Mouse (Mus musculus): Measurements from ENCODE around the gene Usp29. TPM values are rescaled to one million over a fixed set of nuclear protein-coding genes. Genes with fewer than 3 reads are reported as not detected.

Gene Usp29
- polyA plus RNA-seq, 1 experiment from 2014 or later: 42.4 TPM

GRCm38 (mm10) chr7:6776314-6777059 lies 46.1 kb downstream of the Usp29 start:
- Histone ChIP-seq H3K4me3 (no peak overlapping the region), H3K36me3 (replicated peaks) (no peaks in the 10 kb centered on the region), H3K4me1 (0 out of 2 replicates have a peak, but pooled peaks cover 5% of the 10 kb centered on the region), H3K9me3 (no peaks in the 10 kb centered on the region), H3K4me2 (no peak overlapping the region), H3K27ac (no peak overlapping the region), H3K9ac (no peak overlapping the region), H3K27me3 (replicated peaks) (no peaks in the 10 kb centered on the region)
- WGBS: 89% methylated on average over 10 of the region's 10 CpGs
- ATAC-seq (replicated peaks): no peak

GRCm38 (mm10) chr7:6777107-6777506 lies 46.7 kb downstream of the Usp29 start:
- Histone ChIP-seq H3K4me3 (no peak overlapping the region), H3K27me3 (replicated peaks) (no peaks in the 10 kb centered on the region), H3K36me3 (replicated peaks) (no peaks in the 10 kb centered on the region), H3K27ac (peak overlapping the region; percentile 48; the same call in 1 of the 2 replicates), H3K9me3 (no peaks in the 10 kb centered on the region), H3K4me1 (0 out of 2 replicates have a peak, but pooled peaks cover 5% of the 10 kb centered on the region), H3K4me2 (no peak overlapping the region), H3K9ac (no peak overlapping the region)
- ATAC-seq (replicated peaks): no peak; the same call in 1 of the 2 replicates
- 79% methylated on average over 2 of the region's 2 CpGs for WGBS

DNA sequence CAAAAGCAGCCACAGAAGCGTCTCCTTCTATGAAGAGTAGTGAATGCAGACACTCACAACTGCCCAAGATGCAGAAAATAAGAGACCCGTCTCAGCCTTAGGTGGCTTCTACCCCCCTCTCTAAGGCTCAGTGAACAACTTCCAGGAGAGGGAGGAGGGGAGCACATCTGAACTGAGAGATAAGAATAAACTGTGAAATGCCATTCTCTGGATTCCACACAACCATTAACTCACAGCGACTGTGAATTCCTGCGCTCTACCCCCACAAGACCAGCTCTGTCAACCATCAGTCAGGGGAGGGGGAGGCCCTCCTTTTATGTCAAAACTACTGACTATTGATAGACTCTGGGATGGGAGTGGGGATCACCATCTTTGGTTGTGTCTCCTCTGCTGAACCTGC lies 47.3 kb downstream of the Usp29 start:
- no peaks in the 10 kb centered on the region for H3K9me3 ChIP-seq
- H3K4me1 ChIP-seq: 0 out of 2 replicates have a peak, but pooled peaks cover 5% of the 10 kb centered on the region
- no peak; the same call in 1 of the 2 replicates for ATAC-seq (replicated peaks)
- H3K27me3 ChIP-seq (replicated peaks): no peaks in the 10 kb centered on the region
- H3K36me3 ChIP-seq (replicated peaks): no peaks in the 10 kb centered on the region
- no peak overlapping the region for H3K4me2 ChIP-seq
- no peak overlapping the region for H3K9ac ChIP-seq
- peak overlapping the region; percentile 48; the same call in 1 of the 2 replicates for H3K27ac ChIP-seq
- H3K4me3 ChIP-seq: no peak overlapping the region
- WGBS: 48% methylated on average over 4 of the region's 4 CpGs

- no peak for ATAC-seq (replicated peaks)
- Histone ChIP-seq H3K4me2 (no peak overlapping the region), H3K27me3 (replicated peaks) (no peaks in the 10 kb centered on the region), H3K4me1 (peaks cover 6% of the 10 kb centered on the region), H3K9me3 (no peaks in the 10 kb centered on the region), H3K36me3 (replicated peaks) (no peaks in the 10 kb centered on the region), H3K27ac (no peak overlapping the region), H3K4me3 (no peak overlapping the region), H3K9ac (no peak overlapping the region)
- WGBS: 87% methylated on average over 5 of the region's 5 CpGs
Measured at GRCm38 (mm10) chr7:6779172-6779571, 48.8 kb downstream of the Usp29 start.

GRCm38 (mm10) chr7:6781541-6781940 lies 51.2 kb downstream of the Usp29 start:
- 31% methylated on average over 11 of the region's 11 CpGs for WGBS
- peak overlapping the region; percentile 49 for H3K27ac ChIP-seq
- peaks cover 15% of the 10 kb centered on the region for H3K4me1 ChIP-seq

DNA sequence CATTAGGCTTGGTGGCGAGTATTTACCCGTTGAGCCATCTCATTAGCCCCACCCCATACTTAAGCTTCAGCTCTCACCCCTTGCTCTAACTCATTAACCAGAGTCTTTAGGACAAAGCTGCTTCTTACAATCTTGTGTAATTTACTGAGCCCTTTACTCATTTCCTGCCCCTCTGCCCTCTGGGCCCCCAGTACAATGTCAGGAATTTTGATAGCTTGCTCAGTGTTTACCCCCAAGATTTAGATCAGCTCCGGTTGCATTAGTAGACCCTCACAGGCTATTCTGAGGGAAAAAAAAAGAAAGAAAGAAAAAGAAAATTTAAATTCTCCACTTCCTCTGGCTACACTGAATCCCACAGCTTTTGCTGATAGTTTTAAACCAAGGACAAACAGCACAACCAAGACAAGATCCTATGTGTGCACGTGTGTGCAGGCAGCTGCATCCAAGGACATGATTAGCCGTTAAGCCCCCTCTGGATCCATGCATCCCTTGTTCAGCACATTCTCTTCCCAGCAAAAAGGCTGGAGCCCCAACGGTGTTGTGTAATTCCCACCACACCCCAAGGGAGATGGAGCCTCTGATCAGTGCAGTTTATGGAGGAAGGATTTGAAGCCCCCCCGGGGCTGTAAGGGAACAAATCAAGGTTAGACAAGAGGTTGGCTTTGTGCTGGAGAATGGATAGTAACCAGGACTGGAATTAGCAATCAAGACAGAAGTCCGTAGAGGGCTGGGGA lies 54.1 kb downstream of the Usp29 start:
- no peak overlapping the region for H3K4me3 ChIP-seq
- H3K27me3 ChIP-seq (replicated peaks): no peaks in the 10 kb centered on the region
- 28% methylated on average over 8 of the region's 8 CpGs for WGBS
- H3K4me2 ChIP-seq: no peak overlapping the region
- no peak for ATAC-seq (replicated peaks)
- peak overlapping the region; percentile 30; the same call in 1 of the 2 replicates for H3K27ac ChIP-seq
- H3K36me3 ChIP-seq (replicated peaks): no peaks in the 10 kb centered on the region
- no peak overlapping the region for H3K9ac ChIP-seq
- peaks cover 10% of the 10 kb centered on the region for H3K4me1 ChIP-seq
- H3K9me3 ChIP-seq: no peaks in the 10 kb centered on the region

More at GRCm38 (mm10) chr7:6781541-6781940, 51.2 kb downstream of the Usp29 start:
- Histone ChIP-seq H3K4me3 (no peak overlapping the region), H3K9ac (no peak overlapping the region), H3K4me2 (no peak overlapping the region), H3K9me3 (no peaks in the 10 kb centered on the region), H3K36me3 (replicated peaks) (no peaks in the 10 kb centered on the region), H3K27me3 (replicated peaks) (no peaks in the 10 kb centered on the region)
- ATAC-seq (replicated peaks): peak; percentile 13; the same call in 1 of the 2 replicates

DNA sequence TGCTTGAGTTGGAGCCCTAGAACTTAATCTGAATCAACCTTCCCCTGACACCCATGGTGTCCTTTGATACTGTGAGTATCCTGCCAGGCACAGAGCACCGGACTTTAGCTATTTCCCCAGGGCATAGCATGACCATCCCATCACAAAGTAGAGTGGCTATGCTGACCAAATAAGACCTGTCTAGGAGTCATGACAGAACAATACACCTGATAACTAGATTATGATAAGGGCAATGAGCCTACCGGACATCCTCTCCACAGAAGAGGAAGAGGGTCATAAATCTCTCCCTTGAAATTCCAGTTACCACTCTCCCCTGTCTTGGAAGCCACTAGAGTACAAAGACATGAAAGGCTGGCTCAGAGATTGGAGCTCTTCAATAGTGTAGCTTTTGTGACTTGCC lies 56.6 kb downstream of the Usp29 start:
- Histone ChIP-seq H3K36me3 (replicated peaks) (no peaks in the 10 kb centered on the region), H3K9me3 (no peaks in the 10 kb centered on the region), H3K4me2 (no peak overlapping the region), H3K4me1 (peaks cover 10% of the 10 kb centered on the region), H3K27ac (no peak overlapping the region), H3K9ac (no peak overlapping the region), H3K27me3 (replicated peaks) (no peaks in the 10 kb centered on the region), H3K4me3 (no peak overlapping the region)
- ATAC-seq (replicated peaks): no peak
- WGBS: 92% methylated on average over 2 of the region's 2 CpGs

DNA sequence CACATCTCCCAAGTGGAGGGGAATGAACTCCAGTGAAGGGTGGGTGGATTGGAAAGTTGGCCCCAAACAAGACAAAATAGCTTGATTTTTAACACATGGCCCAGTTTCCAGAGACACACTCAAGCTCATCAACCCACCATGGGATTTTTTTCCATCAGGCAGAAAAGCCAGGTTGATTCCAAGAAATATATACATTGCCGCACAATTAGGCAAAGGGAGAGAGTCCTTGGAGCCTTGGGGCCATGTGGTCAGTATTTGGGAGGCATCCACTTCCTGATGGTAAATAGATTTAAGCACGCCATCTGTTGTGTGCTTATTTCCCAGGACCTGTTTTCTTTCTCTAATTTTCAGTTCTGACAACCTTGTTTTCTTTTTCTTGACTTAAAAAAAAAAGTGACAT lies 57.7 kb downstream of the Usp29 start:
- no peak for ATAC-seq (replicated peaks)
- Histone ChIP-seq H3K9ac (no peak overlapping the region), H3K27me3 (replicated peaks) (no peaks in the 10 kb centered on the region), H3K27ac (no peak overlapping the region), H3K4me1 (peaks cover 10% of the 10 kb centered on the region), H3K9me3 (no peaks in the 10 kb centered on the region), H3K4me3 (no peak overlapping the region), H3K36me3 (replicated peaks) (no peaks in the 10 kb centered on the region), H3K4me2 (no peak overlapping the region)
- 84% methylated on average over 2 of the region's 2 CpGs for WGBS

DNA sequence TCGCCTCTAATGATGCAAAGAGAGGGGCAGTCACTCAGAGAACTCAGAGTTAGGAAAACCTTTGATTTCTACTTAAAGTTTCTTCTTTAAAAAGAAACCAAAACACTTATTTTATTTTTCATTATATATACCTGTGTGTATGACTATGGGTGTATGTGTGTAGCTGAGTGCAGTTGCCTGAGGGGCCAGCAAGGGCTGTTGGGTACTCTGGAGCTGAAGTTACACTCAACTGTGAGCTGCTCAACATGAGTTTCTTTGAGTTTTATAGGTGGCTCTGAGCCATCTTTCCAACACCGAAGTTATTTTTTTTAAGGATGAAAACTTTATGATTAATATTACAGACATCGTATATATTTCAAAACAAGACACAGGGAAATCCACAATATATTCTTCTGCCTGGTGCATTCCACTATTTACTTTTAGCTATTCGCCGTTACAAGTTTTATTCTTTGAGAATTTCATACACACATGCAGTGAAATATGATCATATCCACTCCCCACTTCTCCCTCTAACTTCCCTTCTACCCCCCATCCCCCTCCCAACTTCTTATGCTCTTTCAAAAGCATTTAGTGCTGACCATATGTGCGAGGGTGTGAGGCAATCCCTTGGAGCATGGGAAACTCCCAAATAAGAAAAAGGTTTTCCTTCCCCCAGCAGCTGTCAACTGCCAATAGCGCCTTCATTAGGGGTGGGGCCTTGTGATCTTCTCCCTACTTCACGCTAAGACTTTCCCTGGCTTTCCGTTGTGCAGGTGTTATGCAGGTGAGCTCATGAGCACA lies 61.1 kb downstream of the Usp29 start:
- Histone ChIP-seq H3K4me2 (no peak overlapping the region), H3K4me1 (no peaks in the 10 kb centered on the region), H3K27me3 (replicated peaks) (no peaks in the 10 kb centered on the region), H3K9me3 (no peaks in the 10 kb centered on the region), H3K27ac (no peak overlapping the region), H3K9ac (no peak overlapping the region), H3K4me3 (no peak overlapping the region), H3K36me3 (replicated peaks) (no peaks in the 10 kb centered on the region)
- WGBS: 91% methylated on average over 9 of the region's 9 CpGs
- no peak for ATAC-seq (replicated peaks)

- H3K9me3 ChIP-seq: no peaks in the 10 kb centered on the region
- H3K27me3 ChIP-seq (replicated peaks): no peaks in the 10 kb centered on the region
- ATAC-seq (replicated peaks): no peak
- H3K4me2 ChIP-seq: no peak overlapping the region
- no peaks in the 10 kb centered on the region for H3K4me1 ChIP-seq
- H3K4me3 ChIP-seq: no peak overlapping the region
- H3K9ac ChIP-seq: no peak overlapping the region
- 83% methylated on average over 6 of the region's 6 CpGs for WGBS
- H3K27ac ChIP-seq: no peak overlapping the region
- H3K36me3 ChIP-seq (replicated peaks): no peaks in the 10 kb centered on the region
Measured at GRCm38 (mm10) chr7:6793240-6793639, 62.9 kb downstream of the Usp29 start.

DNA sequence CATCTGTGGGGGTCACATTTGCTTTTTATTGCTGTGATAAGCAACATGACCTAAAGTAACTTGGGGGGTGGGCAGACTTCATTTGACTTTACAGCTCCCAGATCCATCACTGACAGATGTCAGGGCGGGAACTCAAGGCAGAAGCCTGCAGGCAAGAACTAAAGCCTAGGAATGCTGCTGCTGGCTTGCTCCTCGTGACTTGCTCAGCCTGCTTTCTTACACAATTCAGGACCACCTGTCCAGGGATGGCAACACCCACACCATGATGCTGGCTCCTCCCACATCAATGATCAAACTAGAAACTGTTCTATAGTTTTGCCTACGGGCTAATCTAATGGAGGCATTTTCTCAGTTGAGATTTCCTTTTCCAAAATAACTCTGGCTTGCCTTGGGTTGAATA lies 63.4 kb downstream of the Usp29 start:
- H3K27ac ChIP-seq: no peak overlapping the region
- 78% methylated on average over 3 of the region's 3 CpGs for WGBS
- H3K4me1 ChIP-seq: no peaks in the 10 kb centered on the region
- no peak overlapping the region for H3K4me2 ChIP-seq
- H3K4me3 ChIP-seq: no peak overlapping the region
- no peak for ATAC-seq (replicated peaks)
- no peaks in the 10 kb centered on the region for H3K36me3 ChIP-seq (replicated peaks)
- H3K9me3 ChIP-seq: no peaks in the 10 kb centered on the region
- H3K27me3 ChIP-seq (replicated peaks): no peaks in the 10 kb centered on the region
- no peak overlapping the region for H3K9ac ChIP-seq

- WGBS: 76% methylated on average over 2 of the region's 2 CpGs
- no peak overlapping the region for H3K9ac ChIP-seq
- no peak for ATAC-seq (replicated peaks)
Measured at GRCm38 (mm10) chr7:6797408-6797807, 67.0 kb downstream of the Usp29 start.

More at GRCm38 (mm10) chr7:6797408-6797807, 67.0 kb downstream of the Usp29 start:
- no peaks in the 10 kb centered on the region for H3K4me1 ChIP-seq
- no peaks in the 10 kb centered on the region for H3K36me3 ChIP-seq (replicated peaks)
- no peaks in the 10 kb centered on the region for H3K9me3 ChIP-seq
- H3K27me3 ChIP-seq (replicated peaks): no peaks in the 10 kb centered on the region
- no peak overlapping the region for H3K27ac ChIP-seq
- H3K4me3 ChIP-seq: no peak overlapping the region
- H3K4me2 ChIP-seq: no peak overlapping the region
